Mouse (Mus musculus): ENCODE measurements around the gene Slc24a4. TPM values are rescaled to one million over a fixed set of nuclear protein-coding genes. Genes with fewer than 3 reads are reported as not detected.
"Not testable (repeated sequence)": the region's sequence is repeated elsewhere in the genome, so short reads cannot be mapped to it uniquely, and the experiment has no call there.

Gene Slc24a4
- total RNA-seq, 2 experiments from 2014 or later: 0.26 to 0.32 TPM

DNA sequence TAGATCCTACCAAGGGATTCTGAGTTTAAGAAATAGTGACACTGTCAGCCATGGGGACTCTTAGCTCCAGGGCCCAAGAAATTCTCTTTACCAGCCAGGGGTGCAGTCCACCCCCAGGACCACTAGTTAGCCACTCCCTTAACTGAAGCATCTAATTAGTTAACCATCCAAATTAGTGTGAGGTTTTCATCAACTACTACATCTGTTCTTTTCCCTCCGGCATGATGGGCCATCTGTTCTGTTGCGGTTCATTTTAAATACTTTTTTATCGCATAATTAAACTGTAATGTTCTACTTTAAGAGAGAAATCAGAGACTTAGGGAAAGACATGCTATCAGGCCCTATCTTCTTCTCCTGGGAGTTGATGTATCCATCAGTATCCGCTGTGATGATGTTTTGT is 121.8 kb downstream of the Slc24a4 start:
- DNase-seq: no peak

DNA sequence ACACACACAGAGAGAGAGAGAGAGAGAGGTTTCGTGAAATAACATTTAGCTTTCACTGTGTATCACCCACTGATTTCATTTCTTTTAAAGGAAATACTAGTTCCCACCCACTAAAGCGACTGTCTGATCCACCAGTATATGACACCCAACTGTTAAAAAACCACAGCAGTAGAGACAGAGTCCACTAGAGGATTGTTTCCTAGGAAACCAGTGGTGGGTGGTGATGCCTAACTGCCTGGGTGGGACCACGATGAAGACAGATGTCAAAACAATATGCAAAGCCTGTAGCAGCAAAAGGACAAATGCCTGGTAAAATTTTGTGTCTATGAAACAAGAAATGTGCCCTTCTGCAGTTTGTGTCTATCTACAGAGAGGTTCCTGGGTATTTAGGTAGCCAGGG is 122.5 kb downstream of the Slc24a4 start:
- no peak for DNase-seq

GRCm38 (mm10) chr12:102251985-102252384 is 123.5 kb downstream of the Slc24a4 start:
- no peak for DNase-seq

DNA sequence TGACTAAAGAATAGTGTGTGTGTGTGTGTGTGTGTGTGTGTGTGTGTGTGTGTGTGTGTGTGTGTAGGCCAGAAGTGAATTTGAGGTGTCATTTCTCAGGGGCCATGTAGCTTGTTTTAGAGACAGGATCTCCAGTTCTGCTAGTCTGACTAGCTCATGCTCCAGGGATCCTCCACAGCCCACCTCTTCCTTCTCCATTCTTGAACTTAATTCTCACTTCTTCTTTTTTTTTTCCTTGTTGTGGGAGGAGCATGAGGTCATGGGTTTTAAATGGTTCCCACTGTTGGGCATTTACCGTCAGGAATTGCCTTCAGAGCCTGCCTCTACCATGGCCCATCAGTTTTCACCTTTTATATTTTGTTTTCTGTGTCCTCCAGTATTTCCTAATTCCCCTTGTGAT is 124.0 kb downstream of the Slc24a4 start:
- no peak for DNase-seq

GRCm38 (mm10) chr12:102255012-102255411 is 126.5 kb downstream of the Slc24a4 start:
- no peak for DNase-seq

DNA sequence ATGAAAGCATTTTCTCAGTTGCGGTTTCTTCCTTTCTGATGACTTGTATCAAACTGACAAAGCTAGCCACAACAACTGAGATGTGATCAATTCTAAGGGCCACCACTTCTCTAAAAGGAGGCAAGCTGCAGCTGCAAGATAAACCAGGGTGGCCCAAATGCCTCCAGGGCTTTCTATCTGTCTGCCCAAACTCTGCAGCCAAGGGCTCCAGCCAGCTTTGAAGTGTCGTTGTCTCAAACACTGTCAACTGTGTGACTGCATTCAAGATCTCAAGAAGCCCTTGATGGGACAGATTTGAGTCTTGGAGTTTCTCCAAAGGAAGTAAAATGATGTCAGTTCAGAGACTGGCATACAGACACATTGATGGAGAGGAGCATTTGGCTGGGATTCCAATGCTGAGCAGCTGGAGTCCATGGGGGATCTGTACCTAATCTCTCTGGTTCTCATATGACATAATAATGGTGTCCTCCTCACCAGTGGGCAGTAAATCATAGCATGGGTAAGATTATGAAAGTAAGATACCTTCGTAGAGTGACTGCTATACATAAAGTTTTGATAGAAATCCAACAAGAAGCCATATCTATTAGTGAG is 130.1 kb downstream of the Slc24a4 start:
- DNase-seq: no peak

DNA sequence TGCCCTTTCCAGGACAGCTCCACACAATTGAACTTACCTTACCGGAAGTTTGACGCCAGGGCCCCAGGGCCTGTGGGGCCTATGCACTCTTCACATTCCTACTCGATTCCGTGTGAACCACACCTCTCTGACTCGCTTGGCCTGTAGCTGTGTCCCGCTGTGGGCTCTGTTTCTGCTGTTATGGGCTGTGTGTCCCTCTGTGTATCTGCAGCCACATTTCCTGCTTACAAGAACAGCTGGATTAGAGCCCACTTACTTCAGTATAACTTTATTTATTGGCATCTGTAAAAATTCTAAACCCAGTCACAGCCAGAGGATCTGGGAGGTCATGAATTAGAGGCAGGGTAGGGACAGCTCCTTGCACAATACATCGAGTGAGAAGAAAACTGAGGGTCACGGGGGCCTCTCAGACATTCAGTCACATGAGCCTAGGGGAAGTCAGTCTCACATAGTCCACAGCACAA is 133.4 kb downstream of the Slc24a4 start:
- DNase-seq: no peak

GRCm38 (mm10) chr12:102262809-102263208 is 134.3 kb downstream of the Slc24a4 start:
- DNase-seq: no peak

DNA sequence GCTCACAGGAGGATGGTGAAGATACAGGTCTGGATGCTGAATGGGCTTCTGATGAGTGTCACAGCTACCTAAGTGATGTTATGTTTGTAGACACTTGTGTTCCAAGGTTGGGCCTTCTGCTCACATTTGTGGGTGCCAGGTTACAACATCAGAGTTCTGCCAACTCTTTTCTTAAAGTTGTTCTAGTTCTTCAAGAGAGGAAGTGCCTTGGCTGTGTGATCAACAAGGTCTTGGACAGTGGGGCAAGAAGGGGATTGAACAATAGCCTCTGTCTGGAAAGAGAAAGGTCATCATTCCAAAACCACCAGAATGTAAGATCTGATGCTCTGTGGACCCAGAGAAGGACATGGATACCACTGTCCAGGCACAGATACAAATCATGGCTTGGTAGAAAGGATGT is 134.7 kb downstream of the Slc24a4 start:
- no peak for DNase-seq

- DNase-seq: no peak
Measured at GRCm38 (mm10) chr12:102266433-102266832, 137.9 kb downstream of the Slc24a4 start.

- no peak for DNase-seq
Measured at GRCm38 (mm10) chr12:102269144-102269543, 140.6 kb downstream of the Slc24a4 start.

DNA sequence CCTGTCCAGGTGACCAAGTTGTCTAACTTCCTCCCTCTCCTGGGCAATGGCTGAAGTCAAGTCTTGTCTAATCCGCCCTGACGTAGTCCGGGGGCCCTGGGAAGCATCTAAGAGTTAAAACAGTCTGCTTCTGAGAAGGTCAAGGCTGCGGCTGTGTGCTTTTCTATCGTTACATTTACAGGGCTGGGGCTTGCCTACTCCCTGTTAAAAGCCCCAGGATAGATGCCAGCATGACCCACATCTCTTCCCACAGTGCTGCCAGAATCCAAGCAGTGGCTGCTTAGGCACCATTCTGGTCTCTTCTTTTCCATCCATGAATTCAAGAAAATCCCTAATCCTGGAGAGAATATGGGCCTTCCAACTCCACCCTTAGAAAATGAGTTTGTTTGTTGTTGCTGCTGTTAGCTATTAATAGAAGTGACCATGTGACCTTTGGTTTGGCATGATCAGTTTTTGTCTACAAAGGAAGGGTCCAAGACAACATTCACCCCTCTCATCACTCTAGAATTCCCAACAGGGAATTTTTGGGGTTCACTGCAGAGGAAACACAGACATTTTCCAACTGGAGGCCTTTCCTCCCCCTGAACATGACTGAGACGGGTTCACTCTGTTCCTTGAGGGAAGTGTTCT is 142.4 kb downstream of the Slc24a4 start:
- no peak for DNase-seq

- no peak for DNase-seq
Measured at GRCm38 (mm10) chr12:102271447-102271846, 142.9 kb downstream of the Slc24a4 start.

DNA sequence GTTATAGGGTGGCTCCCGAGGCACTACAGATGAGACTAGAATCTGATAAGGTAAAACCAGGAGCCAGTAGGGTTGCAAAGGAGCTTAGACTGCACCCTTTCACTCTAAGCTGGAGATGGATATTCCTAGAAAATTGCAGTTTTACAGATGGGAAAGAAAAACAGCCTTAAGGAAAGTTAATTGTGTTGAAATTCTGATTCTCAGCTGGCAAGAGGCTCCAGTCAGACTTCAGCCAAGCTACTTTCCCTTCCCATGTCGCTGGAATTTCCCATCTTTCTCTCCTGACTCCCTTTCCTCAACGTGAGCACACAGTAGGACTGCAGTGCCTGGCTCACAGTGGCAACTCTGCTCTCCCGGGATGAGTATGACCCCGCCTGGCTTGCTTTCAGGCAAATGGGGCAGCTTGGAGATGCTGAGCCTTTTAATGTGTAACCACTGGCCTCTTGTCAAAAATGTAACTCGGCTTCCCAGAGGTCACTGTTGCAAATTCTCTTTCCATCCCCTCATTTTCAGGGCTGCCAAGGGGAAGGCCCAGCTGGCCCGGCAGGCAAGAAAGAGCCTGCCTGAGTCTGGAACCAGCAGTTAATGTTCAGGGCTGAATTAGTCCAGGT is 147.4 kb downstream of the Slc24a4 start:
- peak; percentile 51 for DNase-seq

DNA sequence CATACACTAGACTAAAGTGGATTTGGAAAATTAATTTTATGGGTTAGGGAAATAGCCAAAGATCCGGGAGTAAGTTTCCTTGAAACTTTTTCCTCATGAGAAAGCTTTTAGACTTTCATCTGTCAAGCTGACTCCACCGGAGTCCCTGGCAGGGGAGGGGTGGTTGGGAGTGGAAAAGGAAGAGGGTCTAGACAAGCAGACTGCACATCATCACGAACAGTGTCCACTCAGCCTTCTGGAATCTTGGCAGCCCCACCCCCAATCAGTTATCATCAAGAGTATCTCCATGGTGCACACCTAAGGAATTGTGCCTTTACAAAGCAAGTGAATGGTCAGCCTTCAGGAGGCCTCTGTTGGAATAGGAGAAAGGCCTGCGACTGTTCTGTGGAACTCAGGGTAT is 151.8 kb downstream of the Slc24a4 start:
- DNase-seq: not testable (repeated sequence)

- no peak for DNase-seq
Measured at GRCm38 (mm10) chr12:102280867-102281503, 152.5 kb downstream of the Slc24a4 start.

DNA sequence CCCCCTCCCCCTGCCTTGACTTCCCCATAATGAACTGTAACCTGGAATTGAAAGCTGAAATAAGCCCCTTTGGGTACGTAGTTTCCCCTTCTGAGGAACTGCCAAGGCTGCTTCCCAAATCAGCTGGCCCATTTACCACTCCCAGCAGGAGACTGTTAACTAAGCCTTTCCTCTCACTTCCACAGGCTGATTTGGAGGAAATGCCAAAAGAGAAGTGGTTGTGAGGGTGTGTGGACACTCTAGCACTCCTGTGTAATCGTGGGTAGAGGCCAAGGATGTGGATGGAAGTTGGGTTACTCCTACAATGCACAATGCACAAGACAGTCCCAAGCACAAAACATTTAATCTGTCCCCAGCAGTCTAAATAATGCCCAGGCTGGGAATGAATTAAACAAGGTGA is 153.6 kb downstream of the Slc24a4 start:
- no peak for DNase-seq

DNA sequence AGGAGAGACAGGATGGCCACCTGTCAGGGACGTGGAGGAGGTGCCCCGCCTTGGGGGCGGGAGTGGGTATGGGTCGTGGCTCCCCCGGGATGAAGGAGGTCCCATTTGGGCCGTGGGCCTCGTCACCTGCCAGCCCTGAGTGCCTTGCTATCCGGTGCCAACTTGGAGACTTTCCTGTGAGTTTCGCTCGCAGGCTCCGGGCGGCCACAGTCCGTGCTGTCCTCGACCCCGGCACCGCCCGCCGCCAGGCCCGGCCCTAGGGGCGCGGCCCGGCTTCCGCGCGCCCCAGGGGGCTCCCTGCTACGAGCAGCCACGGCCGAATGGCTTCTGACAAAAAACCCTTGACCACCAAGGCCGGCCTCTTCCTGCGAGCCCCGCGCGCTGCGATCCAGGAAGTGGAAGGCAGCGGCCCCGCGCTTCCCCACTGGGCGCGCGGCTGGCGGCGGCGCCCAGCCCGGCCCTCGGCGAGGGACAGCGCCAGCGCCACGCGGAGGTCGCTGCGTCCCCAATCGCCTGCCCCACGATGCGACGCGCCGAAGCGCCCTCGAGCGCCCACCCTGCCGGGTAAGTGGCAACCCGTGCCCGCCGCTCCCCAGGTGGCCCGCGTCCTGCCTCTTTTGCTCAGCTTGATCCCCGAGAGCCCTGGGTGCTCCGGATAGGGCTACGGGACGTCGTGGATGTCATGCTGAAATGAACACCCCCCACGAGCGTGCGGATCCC is 154.4 kb downstream of the Slc24a4 start, which contains the start of gene Rin3:
Gene Rin3, plus strand, starts transcription at position 286 of the 720 bp plus-strand sequence.
- DNase-seq: peak; percentile 64

DNA sequence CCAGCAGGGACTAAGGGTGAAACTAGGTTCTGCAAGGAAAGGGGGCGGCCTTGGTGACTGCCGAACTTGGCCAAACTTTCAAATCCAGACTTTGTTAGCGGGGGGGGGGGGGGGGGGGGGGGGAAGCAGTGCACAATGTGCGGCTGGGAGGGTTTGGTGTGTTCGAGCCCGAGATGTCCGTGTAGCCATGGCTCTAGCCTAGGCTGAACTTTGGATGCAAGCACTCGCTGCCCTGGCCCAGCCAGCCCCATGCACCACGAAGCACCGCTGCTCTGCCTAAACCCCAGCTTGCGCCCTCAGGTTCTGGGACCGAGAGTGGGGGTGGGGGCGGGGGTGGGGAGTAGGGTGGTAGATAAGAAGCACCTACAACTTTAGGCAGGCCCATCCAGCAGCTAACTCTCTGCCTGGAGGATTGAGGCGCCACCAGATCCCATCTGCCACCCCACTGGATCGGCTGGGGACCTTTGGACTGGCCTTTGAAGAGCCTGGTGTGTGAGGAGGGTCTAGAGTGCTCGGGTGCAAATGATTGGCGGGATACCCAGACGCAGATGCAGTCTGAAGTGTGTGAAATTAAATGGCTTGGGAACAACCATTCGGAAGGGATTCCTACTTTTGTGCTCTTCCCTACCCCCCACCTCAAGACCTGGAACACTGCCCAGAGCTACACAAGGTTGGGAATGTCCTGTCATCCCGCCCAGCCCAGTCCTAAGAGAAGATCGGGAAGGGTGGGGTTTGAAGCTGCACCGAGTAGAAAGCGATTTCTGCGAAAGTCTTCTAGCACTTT is 155.1 kb downstream of the Slc24a4 start:
- peak; percentile 72 for DNase-seq

GRCm38 (mm10) chr12:102284267-102284610 is 155.7 kb downstream of the Slc24a4 start:
- DNase-seq: no peak

GRCm38 (mm10) chr12:102284618-102285159 is 156.2 kb downstream of the Slc24a4 start:
- no peak for DNase-seq
